Mouse (Mus musculus) kidney, postnatal 0 days (tissue): ENCODE data around the gene Nrp1. TPM values are rescaled to one million over a fixed set of nuclear protein-coding genes. Genes with fewer than 3 reads are reported as not detected.

Source experiments
- ATAC-seq: fragments of 200-750 bp; cut with Nextera tagmentation; replicated peaks from 2 replicates; pipeline ENCODE4 v1.8.0; 2017; ENCODE audit warnings: low read depth, moderate number of reproducible peaks, moderate TSS enrichment, moderate library complexity; ENCODE audit not compliant: low FRiP score
- DNase-seq: peaks from one replicate; pipeline ENCODE4 v3.0.0-alpha.2; 2016; ENCODE audit warnings: low spot score
- H3K27ac ChIP-seq: fragments of 300-500 bp; sonication (generic); 2 replicates; pipeline ENCODE4 v1.5.1; 2014; ENCODE audit warnings: mild to moderate bottlenecking
- H3K27me3 ChIP-seq: fragments of 300-500 bp; sonication (generic); 2 replicates; pipeline ENCODE4 v1.6.1; 2014; ENCODE audit warnings: low read length, mixed read lengths; ENCODE audit not compliant: insufficient read depth
- H3K36me3 ChIP-seq: fragments of 300-500 bp; sonication (generic); 2 replicates; pipeline ENCODE4 v1.6.1; 2014; ENCODE audit warnings: low read length, mixed read lengths; ENCODE audit not compliant: insufficient read depth
- H3K4me1 ChIP-seq: fragments of 300-500 bp; sonication (generic); replicated peaks from 2 replicates; pipeline ENCODE4 v1.6.1; 2014; ENCODE audit warnings: antibody characterized with exemption, low read length, mixed read lengths; ENCODE audit not compliant: insufficient read depth
- H3K4me2 ChIP-seq: fragments of 300-500 bp; sonication (generic); 2 replicates; pipeline ENCODE4 v1.6.1; 2014; ENCODE audit warnings: mild to moderate bottlenecking, low read length, moderate library complexity, mixed read lengths
- H3K4me3 ChIP-seq: fragments of 300-500 bp; sonication (generic); replicated peaks from 2 replicates; pipeline ENCODE4 v1.5.1; 2014; ENCODE audit warnings: low read depth, low read length
- H3K9ac ChIP-seq: fragments of 300-500 bp; sonication (generic); 2 replicates; pipeline ENCODE4 v1.6.1; 2014; ENCODE audit warnings: low read depth, low read length
- H3K9me3 ChIP-seq: fragments of 300-500 bp; sonication (generic); replicated peaks from 2 replicates; pipeline ENCODE4 v1.6.1; 2016; ENCODE audit warnings: low read length, inconsistent platforms, mixed read lengths
- CTCF ChIP-seq: IDR thresholded peaks from 2 replicates; pipeline ENCODE4 v1.5.1; 2016; ENCODE audit warnings: antibody characterized with exemption, low read depth, mild to moderate bottlenecking, moderate library complexity
- WGBS: fragments of 180-500 bp; shearing (Covaris S2); extraction: QIAGEN DNeasy Blood & Tissue Kit; methylation state at CpG from one replicate; pipeline ENCODE4 v1.1.7; 2014; 5-methylcytosine and 5-hydroxymethylcytosine counted together
- polyA plus RNA-seq: library from polyadenylated mRNA; unstranded; fragments of >200 nt; fragmentation: Nextera tagmentation; extraction: Ambion mirVana; gene quantifications from 2 replicates; pipeline ENCODE4 v1.2.1, GENCODE M21; 2015

Nrp1 gene
- polyA plus RNA-seq, 1 experiment from 2014 or later = 98.4 TPM

DNA sequence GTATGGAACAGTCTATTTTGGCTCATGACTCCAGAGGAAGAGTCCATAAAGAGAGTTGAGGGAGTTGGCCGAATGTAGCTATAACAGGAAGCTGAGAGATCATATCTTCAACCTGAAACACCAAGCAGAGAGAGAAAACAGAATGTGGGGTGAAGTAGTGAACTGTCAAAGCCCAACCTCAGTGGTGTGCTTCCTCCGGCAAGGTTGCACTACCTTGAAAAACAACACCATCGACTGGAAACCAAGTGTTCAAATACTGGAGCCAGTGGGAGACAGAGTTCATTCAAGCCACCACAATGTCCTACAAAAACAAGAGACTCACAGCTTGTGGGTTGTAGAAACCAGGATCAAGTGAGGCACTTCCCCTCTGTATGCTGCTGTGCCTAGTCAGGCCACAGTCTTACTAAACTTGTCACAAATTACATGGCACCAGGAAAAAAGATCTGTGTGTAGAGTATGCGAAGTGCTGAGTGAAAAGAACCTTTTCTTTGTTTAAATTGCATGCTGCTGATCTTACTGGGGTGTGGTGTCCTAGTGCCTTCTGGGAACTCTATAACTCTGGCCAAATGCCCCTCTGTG lies 32.9 kb downstream of the Nrp1 start:
- Histone ChIP-seq H3K4me1 (peaks cover 11% of the 10 kb centered on the region), H3K27ac (no peak overlapping the region), H3K36me3 (no peaks in the 10 kb centered on the region), H3K4me2 (no peak overlapping the region), H3K9me3 (no peaks in the 10 kb centered on the region), H3K4me3 (no peak overlapping the region), H3K27me3 (no peaks in the 10 kb centered on the region), H3K9ac (no peak overlapping the region)
- 86% methylated on average over 4 of the region's 4 CpGs for WGBS
- DNase-seq = no peak
- no peak for ATAC-seq
- no peak for TF ChIP-seq CTCF

DNA sequence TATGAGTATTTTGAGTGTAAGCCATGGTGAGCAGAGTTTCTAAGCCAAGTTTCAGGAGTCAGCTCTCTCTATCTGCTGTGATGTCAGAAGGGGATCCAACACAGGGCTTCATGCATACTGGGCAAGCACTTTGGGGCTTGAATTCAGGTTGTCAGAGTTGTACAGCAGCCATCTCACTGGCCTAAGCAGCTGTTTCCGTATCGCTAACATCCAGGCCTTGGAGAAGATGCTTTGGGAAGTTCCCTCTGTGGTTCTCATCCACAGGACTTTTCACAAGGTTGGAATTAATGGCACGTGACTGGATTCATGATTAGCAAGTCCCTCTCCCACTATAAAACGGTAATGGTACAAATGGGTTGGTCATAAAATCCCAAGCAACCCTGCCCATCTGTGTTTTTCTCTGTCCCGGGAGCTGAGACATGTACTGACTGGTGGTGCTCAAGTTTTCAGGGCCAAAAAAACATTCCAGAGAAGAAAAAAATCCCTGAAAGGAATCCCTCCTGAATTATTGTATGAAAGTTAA lies 36.3 kb downstream of the Nrp1 start:
- DNase-seq (peak; percentile 34), ATAC-seq (no peak)
- H3K27ac ChIP-seq = no peak overlapping the region
- whole genome bisulfite sequencing = 28% methylated on average over 5 of the region's 5 CpGs
- no peaks in the 10 kb centered on the region for H3K9me3 ChIP-seq
- no peaks in the 10 kb centered on the region for H3K27me3 ChIP-seq
- TF ChIP-seq CTCF = no peak
- H3K4me2 ChIP-seq = no peak overlapping the region
- H3K4me1 ChIP-seq = peaks cover 19% of the 10 kb centered on the region
- H3K36me3 ChIP-seq = no peaks in the 10 kb centered on the region
- H3K9ac ChIP-seq = no peak overlapping the region
- no peak overlapping the region for H3K4me3 ChIP-seq

DNA sequence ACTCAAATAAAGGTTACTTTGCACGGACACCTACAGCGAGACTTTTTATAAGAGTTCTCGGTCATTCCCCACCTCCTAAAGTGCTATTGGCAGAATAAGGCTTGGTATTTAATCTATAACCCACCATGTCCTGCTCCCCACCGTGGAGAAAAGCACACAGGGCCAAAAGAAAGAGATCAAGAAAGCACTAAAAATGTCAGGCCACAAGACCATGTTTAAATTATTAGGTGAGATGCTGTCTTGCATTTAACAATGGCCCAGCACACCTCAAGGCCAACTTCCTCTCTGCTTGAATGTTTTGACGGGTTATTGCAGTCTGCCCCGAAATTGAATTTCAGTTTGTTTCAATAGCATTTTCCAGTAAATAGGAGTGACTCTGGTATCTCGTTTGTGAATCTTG lies 38.6 kb downstream of the Nrp1 start:
- ATAC-seq = no peak
- no peak overlapping the region for H3K27ac ChIP-seq
- H3K36me3 ChIP-seq = 0 out of 2 replicates have a peak, but pooled peaks cover 3% of the 10 kb centered on the region
- no peaks in the 10 kb centered on the region for H3K9me3 ChIP-seq
- H3K27me3 ChIP-seq = no peaks in the 10 kb centered on the region
- H3K4me1 ChIP-seq = peaks cover 19% of the 10 kb centered on the region
- TF ChIP-seq CTCF = no peak
- no peak overlapping the region for H3K4me2 ChIP-seq
- DNase-seq = no peak
- 24% methylated on average over 7 of the region's 7 CpGs for WGBS
- no peak overlapping the region for H3K9ac ChIP-seq
- no peak overlapping the region for H3K4me3 ChIP-seq

DNA sequence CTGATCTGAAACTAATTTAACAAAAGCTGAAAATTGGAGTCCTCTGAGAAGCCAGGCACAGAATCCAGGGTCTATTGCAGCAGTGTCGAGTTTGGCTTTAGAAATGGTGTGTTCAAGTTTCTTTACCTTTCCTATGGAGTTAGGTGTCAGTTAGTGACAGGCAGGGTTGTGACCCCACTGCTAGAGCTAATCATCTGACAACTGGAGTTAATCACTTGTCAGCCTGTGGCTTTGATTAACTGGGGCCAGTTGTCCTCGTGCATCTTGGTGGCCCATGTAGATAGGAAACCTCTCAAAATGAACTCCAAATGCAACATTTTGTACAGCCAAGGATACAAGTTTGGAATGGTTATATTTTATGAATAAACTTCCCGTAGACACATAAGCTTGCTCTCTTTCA lies 39.0 kb downstream of the Nrp1 start:
- H3K36me3 ChIP-seq = 0 out of 2 replicates have a peak, but pooled peaks cover 3% of the 10 kb centered on the region
- H3K9me3 ChIP-seq = no peaks in the 10 kb centered on the region
- peaks cover 19% of the 10 kb centered on the region for H3K4me1 ChIP-seq
- TF ChIP-seq CTCF = no peak
- WGBS = 28% methylated on average over 3 of the region's 3 CpGs
- DNase-seq = no peak
- H3K4me2 ChIP-seq = no peak overlapping the region
- ATAC-seq = no peak
- no peak overlapping the region for H3K4me3 ChIP-seq
- H3K9ac ChIP-seq = no peak overlapping the region
- H3K27me3 ChIP-seq = no peaks in the 10 kb centered on the region
- H3K27ac ChIP-seq = no peak overlapping the region

DNA sequence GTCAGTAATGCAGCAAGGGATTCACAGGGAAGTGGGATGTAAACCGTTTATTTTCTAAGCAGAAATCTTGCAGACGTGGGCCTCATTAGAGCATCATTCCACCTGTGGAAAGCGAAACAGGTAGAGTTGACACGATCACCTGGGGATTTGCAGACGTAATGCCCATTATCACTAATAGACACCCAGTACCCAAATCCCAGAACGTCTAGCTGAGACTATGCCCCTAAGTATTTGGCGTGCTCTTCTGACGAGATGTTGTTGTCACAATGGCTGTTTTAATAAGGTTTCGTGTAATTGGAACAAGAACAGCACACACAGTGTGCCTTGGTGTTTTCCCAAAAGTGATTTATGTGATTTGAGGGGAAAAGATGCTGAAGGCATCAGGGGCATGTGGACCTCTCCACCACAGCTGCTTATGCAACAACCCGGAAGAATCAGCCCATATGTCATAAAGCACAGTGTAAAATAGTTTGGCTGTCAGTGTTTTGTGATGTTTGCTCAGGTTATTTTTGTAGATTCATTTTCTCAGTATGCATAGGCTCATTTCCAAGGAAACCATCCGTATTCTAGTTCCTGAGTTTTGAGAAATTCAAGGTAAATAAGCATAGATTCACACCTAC lies 40.2 kb downstream of the Nrp1 start:
- Histone ChIP-seq H3K36me3 (0 out of 2 replicates have a peak, but pooled peaks cover 3% of the 10 kb centered on the region), H3K4me2 (no peak overlapping the region), H3K9ac (no peak overlapping the region), H3K9me3 (no peaks in the 10 kb centered on the region), H3K4me1 (peaks cover 19% of the 10 kb centered on the region), H3K4me3 (no peak overlapping the region), H3K27me3 (no peaks in the 10 kb centered on the region), H3K27ac (no peak overlapping the region)
- 82% methylated on average over 11 of the region's 11 CpGs for WGBS
- TF ChIP-seq CTCF = no peak
- no peak for ATAC-seq
- DNase-seq = no peak

DNA sequence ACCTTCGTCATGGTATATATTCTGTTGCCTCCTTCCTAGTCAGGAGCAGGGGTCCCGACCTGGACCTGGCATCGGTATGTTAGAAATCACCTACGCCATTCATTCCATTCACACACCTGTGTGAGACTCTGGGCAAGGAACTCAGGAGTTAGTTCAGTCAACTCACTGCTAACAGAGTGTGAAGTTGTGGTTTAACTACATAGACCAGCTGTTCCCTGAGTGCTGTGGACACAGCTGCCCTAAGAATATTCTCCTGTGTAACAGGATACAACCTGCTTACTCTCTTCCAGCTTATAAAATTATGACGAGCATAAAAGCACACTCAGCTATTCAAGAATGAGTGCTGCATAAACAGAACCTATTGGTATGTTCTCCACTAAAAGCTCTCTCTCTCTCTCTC lies 41.9 kb downstream of the Nrp1 start:
- no peak for TF ChIP-seq CTCF
- WGBS = 57% methylated on average over 5 of the region's 5 CpGs
- DNase-seq (no peak), ATAC-seq (no peak)
- Histone ChIP-seq H3K27me3 (no peaks in the 10 kb centered on the region), H3K4me2 (no peak overlapping the region), H3K9ac (no peak overlapping the region), H3K9me3 (no peaks in the 10 kb centered on the region), H3K4me1 (peaks cover 8% of the 10 kb centered on the region), H3K4me3 (no peak overlapping the region), H3K27ac (no peak overlapping the region), H3K36me3 (0 out of 2 replicates have a peak, but pooled peaks cover 3% of the 10 kb centered on the region)
